Mouse (Mus musculus) adrenal gland, postnatal 4 days (tissue): ENCODE data around the gene Spata25. TPM values are rescaled to one million over a fixed set of nuclear protein-coding genes. Genes with fewer than 3 reads are reported as not detected.

Experiments
- DNase-seq, 2 experiments: peaks; one replicate each; pipeline ENCODE4 v3.0.0; 2021 to 2022; ENCODE audit warnings: low spot score in 2 of 2, mixed read lengths in 2 of 2
- total RNA-seq, 2 experiments: library from RNA; stranded (reverse); gene quantifications; 2 replicates each; pipeline ENCODE4 v1.2.3; 2021

Spata25 gene
- total RNA-seq, 2 experiments from 2014 or later: 0.76 to 1.7 TPM

DNA sequence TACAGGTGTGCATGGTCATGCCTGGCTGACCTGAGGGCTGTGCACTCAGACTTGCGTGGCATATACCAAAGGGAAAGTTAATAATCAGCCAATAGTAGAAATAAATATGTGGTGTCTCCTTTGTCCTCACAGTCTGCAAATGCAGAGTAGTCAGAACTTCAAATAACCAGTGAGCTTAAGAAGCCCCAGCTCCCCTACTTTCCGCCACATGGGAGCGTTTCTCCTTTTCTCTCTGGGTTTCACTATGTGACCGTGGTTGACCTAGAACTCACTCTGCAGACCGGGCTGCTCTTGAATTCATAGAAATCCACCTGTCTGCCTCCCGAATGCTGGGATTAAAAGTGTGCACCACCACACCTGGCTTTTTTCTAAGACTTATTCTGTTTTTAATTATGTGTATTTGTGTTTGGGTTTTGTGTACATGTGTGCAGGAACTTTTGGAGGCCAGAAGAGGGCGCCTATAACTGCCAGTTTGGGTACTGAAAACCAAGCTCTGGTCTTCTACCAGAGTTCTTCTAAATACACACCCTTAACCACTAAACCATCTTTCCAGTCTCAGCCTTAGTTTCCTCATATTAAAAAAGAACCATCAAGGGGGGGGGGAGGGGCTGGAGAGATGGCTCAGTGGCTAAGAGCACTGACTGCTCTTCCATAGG, 44.3 kb downstream of the Spata25 start:
- no peak for DNase-seq

- DNase-seq: no peak
Measured at GRCm38 (mm10) chr2:164781876-164782275, 46.5 kb downstream of the Spata25 start.

- no peak for DNase-seq
Measured at GRCm38 (mm10) chr2:164779481-164780086, 48.8 kb downstream of the Spata25 start, which contains the start of gene Tnnc2. Gene Tnnc2, minus strand, starts transcription at chr2:164779967.

- DNase-seq: no peak
Measured at GRCm38 (mm10) chr2:164778809-164779208, 49.5 kb downstream of the Spata25 start.

- DNase-seq: no peak
Measured at GRCm38 (mm10) chr2:164778015-164778287, 50.4 kb downstream of the Spata25 start.

- no peak for DNase-seq
Measured at GRCm38 (mm10) chr2:164777246-164778014, 50.9 kb downstream of the Spata25 start.

DNA sequence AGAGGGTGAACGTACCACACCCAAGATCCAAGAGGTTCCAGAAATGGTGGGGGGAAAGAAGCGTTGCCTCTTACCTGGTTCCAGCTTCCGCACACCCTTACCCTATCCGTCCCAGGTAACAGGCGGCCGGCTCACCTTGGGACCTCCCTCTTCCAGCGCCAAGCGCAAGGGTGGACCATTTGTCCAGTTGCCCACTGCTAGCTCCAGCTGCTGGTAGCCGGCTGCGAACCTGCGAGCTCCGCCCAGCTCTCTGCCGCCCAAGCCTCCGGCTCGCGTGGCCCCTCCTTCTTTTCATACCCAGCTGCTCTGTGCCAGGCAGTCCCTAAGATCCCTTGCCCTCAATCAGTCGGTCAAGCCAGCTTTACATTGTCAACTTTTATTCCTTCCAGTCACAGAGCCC, 51.5 kb downstream of the Spata25 start:
- DNase-seq: no peak

Other genes starting within 250 kb of the Spata25 start
- 1 to 10 TPM in 1 of 2 experiments, under 1 TPM in 1; 0.48 to 1.2 TPM for gene Wfdc6a, start 243.1 kb downstream of the Spata25 start, total RNA-seq
- not detected for gene Eppin, start 234.9 kb downstream of the Spata25 start, total RNA-seq
- not detected for gene Wfdc6b, start 215.0 kb downstream of the Spata25 start, total RNA-seq
- under 1 TPM; 0.20 to 0.39 TPM for gene Wfdc8, start 214.9 kb downstream of the Spata25 start, total RNA-seq
- gene Wfdc16, start 189.7 kb downstream of the Spata25 start, total RNA-seq: not detected
- under 1 TPM in 1 of 2 experiments, not detected in 1; 0.76 TPM for gene Wfdc10, start 172.5 kb downstream of the Spata25 start, total RNA-seq
- gene Wfdc9, start 172.0 kb downstream of the Spata25 start, total RNA-seq: not detected
- gene Wfdc11, start 154.4 kb downstream of the Spata25 start, total RNA-seq: not detected
- gene Wfdc13, start 143.4 kb downstream of the Spata25 start, total RNA-seq: not detected
- gene Spint4, start 130.0 kb downstream of the Spata25 start, total RNA-seq: not detected
- not detected for gene Spint5, start 113.2 kb downstream of the Spata25 start, total RNA-seq
- gene Wfdc3, start 82.6 kb downstream of the Spata25 start, total RNA-seq: under 1 TPM; 0.90 to 0.92 TPM
- 10 to 100 TPM; 50.1 to 54.2 TPM for gene Dnttip1, start 82.6 kb downstream of the Spata25 start, total RNA-seq
- 10 to 100 TPM; 48.4 to 64.6 TPM for gene Ube2c, start 58.6 kb downstream of the Spata25 start, total RNA-seq
- gene Tnnc2, start 48.6 kb downstream of the Spata25 start, total RNA-seq: 100 to 1,000 TPM in 1 of 2 experiments, 10 to 100 TPM in 1; 94.0 to 231 TPM
- gene Snx21, start 42.7 kb downstream of the Spata25 start, total RNA-seq: 10 to 100 TPM; 40.5 to 42.9 TPM
- 10 to 100 TPM; 30.1 to 31.3 TPM for gene Acot8, start 23.7 kb downstream of the Spata25 start, total RNA-seq
- gene Zswim3, start 23.4 kb downstream of the Spata25 start, total RNA-seq: 1 to 10 TPM; 3.8 to 4.5 TPM
- gene Zswim1, start 5.9 kb downstream of the Spata25 start, total RNA-seq: 10 to 100 TPM; 10.7 to 11.0 TPM
- gene Ctsa, start 4.3 kb upstream of the Spata25 start, total RNA-seq: 100 to 1,000 TPM; 140 to 158 TPM
- gene Neurl2, start 4.9 kb upstream of the Spata25 start, total RNA-seq: 1 to 10 TPM; 5.4 to 7.4 TPM
- gene Pltp, start 29.2 kb upstream of the Spata25 start, total RNA-seq: 10 to 100 TPM; 25.7 to 28.9 TPM
- gene Pcif1, start 50.8 kb upstream of the Spata25 start, total RNA-seq: 10 to 100 TPM; 78.8 to 80.7 TPM
- 10 to 100 TPM; 20.7 to 21.7 TPM for gene Zfp335, start 83.2 kb upstream of the Spata25 start, total RNA-seq
- gene Mmp9, start 112.2 kb upstream of the Spata25 start, total RNA-seq: 1 to 10 TPM; 3.4 to 5.7 TPM
- 10 to 100 TPM; 12.7 to 14.0 TPM for gene Slc12a5, start 132.3 kb upstream of the Spata25 start, total RNA-seq
- gene Ncoa5, start 206.3 kb upstream of the Spata25 start, total RNA-seq: 10 to 100 TPM; 43.7 to 50.1 TPM
- gene Cd40, start 227.1 kb upstream of the Spata25 start, total RNA-seq: 1 to 10 TPM; 6.3 to 8.5 TPM